Mouse (Mus musculus) forebrain, embryonic 15.5 days (tissue): ENCODE data around the gene Fadd. TPM values are rescaled to one million over a fixed set of nuclear protein-coding genes. Genes with fewer than 3 reads are reported as not detected.

Experiments
- ATAC-seq: fragments of 200-750 bp; cut with Nextera tagmentation; replicated peaks from 2 replicates; pipeline ENCODE4 v1.8.0; 2017; ENCODE audit warnings: mild to moderate bottlenecking, moderate TSS enrichment, moderate library complexity
- H3K27ac ChIP-seq: fragments of 300-500 bp; sonication (generic); replicated peaks from 2 replicates; pipeline ENCODE4 v1.5.1; 2015; ENCODE audit warnings: mild to moderate bottlenecking, inconsistent platforms
- H3K27me3 ChIP-seq: fragments of 300-500 bp; sonication (generic); 2 replicates; pipeline ENCODE4 v1.6.1; 2015; ENCODE audit warnings: inconsistent platforms
- H3K36me3 ChIP-seq: fragments of 300-500 bp; sonication (generic); 2 replicates; pipeline ENCODE4 v1.6.1; 2015; ENCODE audit warnings: mild to moderate bottlenecking, inconsistent platforms
- H3K4me1 ChIP-seq: fragments of 300-500 bp; sonication (generic); 2 replicates; pipeline ENCODE4 v1.6.1; 2015; ENCODE audit warnings: inconsistent platforms
- H3K4me2 ChIP-seq: fragments of 300-500 bp; sonication (generic); replicated peaks from 2 replicates; pipeline ENCODE4 v1.6.1; 2015; ENCODE audit warnings: mild to moderate bottlenecking, inconsistent platforms
- H3K4me3 ChIP-seq: fragments of 300-500 bp; sonication (generic); 2 replicates; pipeline ENCODE4 v1.5.1; 2015; ENCODE audit warnings: mild to moderate bottlenecking, inconsistent platforms
- H3K9ac ChIP-seq: fragments of 300-500 bp; sonication (generic); replicated peaks from 2 replicates; pipeline ENCODE4 v1.6.1; 2015; ENCODE audit warnings: mild to moderate bottlenecking, inconsistent platforms
- H3K9me3 ChIP-seq: fragments of 300-500 bp; sonication (generic); 2 replicates; pipeline ENCODE4 v1.6.1; 2016; ENCODE audit warnings: inconsistent platforms
- WGBS: fragments of 180-500 bp; shearing (Covaris S2); methylation state at CpG from one replicate; pipeline ENCODE4 v1.1.7; 2015; ENCODE audit warnings: mixed read lengths; 5-methylcytosine and 5-hydroxymethylcytosine counted together
- polyA plus RNA-seq: library from polyadenylated mRNA; unstranded; fragments of >200 nt; fragmentation: Nextera tagmentation; extraction: Ambion mirVana; gene quantifications from 2 replicates; pipeline ENCODE4 v1.2.1, GENCODE M21; 2015

Gene Fadd
- polyA plus RNA-seq, 1 experiment from 2014 or later: 5.4 TPM

DNA sequence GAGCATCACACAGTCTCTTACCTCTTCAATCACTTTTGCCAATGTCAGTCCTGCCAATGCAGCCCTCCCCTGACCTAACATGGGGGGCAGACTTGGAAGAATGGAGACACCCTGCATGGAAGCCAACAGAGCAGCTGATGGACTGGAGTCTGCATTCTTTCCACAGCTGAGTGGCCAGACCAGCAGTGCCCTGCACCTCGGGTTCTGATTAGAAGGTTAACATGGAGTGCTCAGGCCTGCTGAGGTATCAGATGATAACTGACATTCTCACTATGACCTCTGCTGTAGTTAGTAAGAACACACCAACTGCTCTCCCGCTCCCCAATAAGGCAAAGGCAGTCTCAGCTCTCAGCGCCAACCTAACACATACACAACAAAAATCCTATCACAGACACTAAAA, 37.0 kb downstream of the Fadd start:
- Histone ChIP-seq H3K4me3 (no peak overlapping the region), H3K9ac (no peak overlapping the region), H3K27me3 (no peaks in the 10 kb centered on the region), H3K9me3 (no peaks in the 10 kb centered on the region), H3K4me1 (peaks cover 19% of the 10 kb centered on the region), H3K27ac (no peak overlapping the region), H3K4me2 (no peak overlapping the region), H3K36me3 (peaks cover 16% of the 10 kb centered on the region)
- WGBS: 89% methylated on average over 3 of the region's 3 CpGs
- no peak for ATAC-seq

DNA sequence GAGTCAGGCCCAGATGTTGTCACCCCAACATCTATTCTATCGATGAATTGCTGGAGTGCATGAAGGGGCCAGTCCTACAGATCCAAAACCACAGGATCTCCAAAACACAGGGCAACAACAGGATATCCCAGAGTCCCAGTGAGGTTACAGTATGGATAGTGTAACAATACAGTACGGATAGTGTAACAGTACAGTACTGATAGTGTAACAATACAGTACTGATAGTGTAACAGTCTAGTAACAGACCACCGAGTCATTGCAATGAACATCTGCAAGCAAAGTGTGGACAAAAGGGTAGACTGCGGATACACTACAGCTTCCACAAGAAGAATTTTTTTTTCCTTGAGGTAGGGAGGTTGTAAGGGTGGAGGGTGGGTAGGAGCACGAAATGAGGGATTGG, 40.9 kb downstream of the Fadd start:
- no peak for ATAC-seq
- no peak overlapping the region for H3K4me3 ChIP-seq
- no peaks in the 10 kb centered on the region for H3K9me3 ChIP-seq
- no peak overlapping the region for H3K9ac ChIP-seq
- H3K4me1 ChIP-seq: peaks cover 30% of the 10 kb centered on the region
- H3K27ac ChIP-seq: no peak overlapping the region
- no peak overlapping the region for H3K4me2 ChIP-seq
- no peaks in the 10 kb centered on the region for H3K36me3 ChIP-seq
- WGBS: 96% methylated on average over 5 of the region's 5 CpGs
- no peaks in the 10 kb centered on the region for H3K27me3 ChIP-seq

DNA sequence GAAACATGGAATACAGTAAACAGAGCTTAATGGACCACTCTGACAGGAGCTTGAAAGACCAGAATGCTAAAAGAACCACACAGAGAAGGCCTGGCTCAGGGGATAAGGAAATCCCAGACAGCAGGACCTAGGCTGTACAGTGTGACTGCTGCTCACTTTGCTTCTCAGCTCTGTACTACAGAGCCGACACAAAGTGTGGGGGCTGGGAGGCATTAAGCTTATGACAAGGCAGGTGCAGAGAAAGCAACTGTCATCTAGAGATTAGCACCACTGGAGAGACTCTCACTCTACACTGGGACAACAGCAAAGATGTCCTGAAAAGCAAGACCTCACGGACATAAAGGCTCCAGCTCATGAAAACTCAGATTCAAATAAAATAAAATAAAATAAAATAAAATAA, 43.1 kb downstream of the Fadd start:
- Histone ChIP-seq H3K36me3 (no peaks in the 10 kb centered on the region), H3K4me2 (no peak overlapping the region), H3K9ac (no peak overlapping the region), H3K9me3 (no peaks in the 10 kb centered on the region), H3K4me3 (no peak overlapping the region), H3K27ac (no peak overlapping the region), H3K4me1 (peaks cover 23% of the 10 kb centered on the region), H3K27me3 (no peaks in the 10 kb centered on the region)
- WGBS: 58% methylated on average over 2 of the region's 2 CpGs
- ATAC-seq: no peak

DNA sequence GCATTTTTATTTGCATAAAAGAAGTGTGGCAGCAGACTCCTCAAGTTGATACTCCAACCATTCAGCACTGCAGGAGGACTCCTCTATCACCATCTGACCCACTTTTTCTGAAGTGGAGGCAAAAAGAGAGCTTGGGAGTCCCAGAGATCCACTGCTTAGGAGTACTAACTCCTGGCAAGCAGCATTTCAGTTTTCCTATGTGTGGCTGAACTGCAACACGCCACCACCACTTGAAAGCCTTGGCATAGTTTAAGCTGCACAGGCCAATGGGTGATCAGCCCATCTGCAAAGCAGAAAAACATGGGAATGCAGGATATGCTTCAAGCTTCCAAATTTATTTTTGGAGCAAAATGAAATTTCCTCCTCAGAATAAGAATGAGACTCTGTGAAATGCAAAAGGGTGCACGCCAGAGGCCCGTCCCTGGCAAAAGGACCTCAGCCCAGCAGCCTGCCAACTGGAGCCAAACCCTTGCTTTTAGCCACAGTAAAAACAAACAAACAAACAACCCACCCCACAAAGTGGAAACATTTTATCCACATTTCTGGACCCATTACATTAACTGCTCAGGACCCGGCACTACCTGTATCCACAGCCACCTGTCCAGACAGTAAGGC, 44.1 kb downstream of the Fadd start:
- Histone ChIP-seq H3K4me3 (no peak overlapping the region), H3K36me3 (no peaks in the 10 kb centered on the region), H3K27ac (no peak overlapping the region), H3K9me3 (no peaks in the 10 kb centered on the region), H3K27me3 (no peaks in the 10 kb centered on the region), H3K4me1 (peaks cover 15% of the 10 kb centered on the region), H3K9ac (no peak overlapping the region), H3K4me2 (no peak overlapping the region)
- WGBS: 75% methylated on average over 4 of the region's 4 CpGs
- ATAC-seq: no peak

DNA sequence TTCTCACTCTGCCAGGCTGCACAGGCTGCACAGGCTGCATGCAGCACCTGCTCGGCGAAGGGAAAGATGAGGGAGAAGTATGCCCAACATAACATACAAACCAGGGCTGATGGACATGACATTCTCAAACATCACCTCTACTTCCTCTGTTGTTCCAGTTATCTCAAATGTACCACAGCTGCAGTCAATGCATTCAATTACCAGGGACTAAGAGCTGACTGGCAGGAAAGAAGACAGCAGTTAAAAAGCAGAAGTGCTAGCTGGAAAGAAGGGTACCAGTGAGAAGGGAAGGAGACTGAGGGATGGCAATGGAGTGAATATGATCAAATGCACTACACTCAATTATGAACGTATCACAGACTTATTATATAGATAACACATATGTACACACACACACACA, 45.9 kb downstream of the Fadd start:
- no peak overlapping the region for H3K4me2 ChIP-seq
- H3K27ac ChIP-seq: no peak overlapping the region
- no peaks in the 10 kb centered on the region for H3K36me3 ChIP-seq
- WGBS: 91% methylated on average over 3 of the region's 3 CpGs
- H3K27me3 ChIP-seq: no peaks in the 10 kb centered on the region
- H3K4me3 ChIP-seq: no peak overlapping the region
- no peak overlapping the region for H3K9ac ChIP-seq
- ATAC-seq: no peak
- H3K9me3 ChIP-seq: no peaks in the 10 kb centered on the region
- H3K4me1 ChIP-seq: peaks cover 21% of the 10 kb centered on the region; the same call in 1 of the 2 replicates

DNA sequence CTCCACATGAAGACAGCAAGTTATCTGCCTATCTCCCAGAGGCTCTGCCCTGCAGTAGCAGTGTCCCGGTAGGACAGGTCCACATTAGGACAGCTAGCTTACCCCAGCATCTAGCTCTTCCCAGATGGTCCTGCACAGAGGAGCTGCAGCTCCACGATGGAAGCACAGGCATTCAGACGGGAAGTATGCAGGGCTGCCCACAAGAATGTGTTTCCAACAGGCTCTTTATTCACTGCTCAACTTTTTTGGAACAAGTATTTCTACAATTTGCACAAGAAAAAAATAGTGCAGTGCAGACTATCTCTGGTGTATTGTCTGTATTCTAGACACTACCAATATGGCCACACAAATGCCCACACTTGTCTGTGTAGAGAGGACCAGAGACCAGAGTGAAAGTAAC, 47.5 kb downstream of the Fadd start:
- H3K27ac ChIP-seq: no peak overlapping the region
- peaks cover 20% of the 10 kb centered on the region; the same call in 1 of the 2 replicates for H3K4me1 ChIP-seq
- 78% methylated on average over 3 of the region's 3 CpGs for WGBS
- no peak for ATAC-seq
- H3K9ac ChIP-seq: no peak overlapping the region
- H3K9me3 ChIP-seq: no peaks in the 10 kb centered on the region
- no peaks in the 10 kb centered on the region for H3K27me3 ChIP-seq
- no peak overlapping the region for H3K4me3 ChIP-seq
- no peak overlapping the region for H3K4me2 ChIP-seq
- H3K36me3 ChIP-seq: no peaks in the 10 kb centered on the region

DNA sequence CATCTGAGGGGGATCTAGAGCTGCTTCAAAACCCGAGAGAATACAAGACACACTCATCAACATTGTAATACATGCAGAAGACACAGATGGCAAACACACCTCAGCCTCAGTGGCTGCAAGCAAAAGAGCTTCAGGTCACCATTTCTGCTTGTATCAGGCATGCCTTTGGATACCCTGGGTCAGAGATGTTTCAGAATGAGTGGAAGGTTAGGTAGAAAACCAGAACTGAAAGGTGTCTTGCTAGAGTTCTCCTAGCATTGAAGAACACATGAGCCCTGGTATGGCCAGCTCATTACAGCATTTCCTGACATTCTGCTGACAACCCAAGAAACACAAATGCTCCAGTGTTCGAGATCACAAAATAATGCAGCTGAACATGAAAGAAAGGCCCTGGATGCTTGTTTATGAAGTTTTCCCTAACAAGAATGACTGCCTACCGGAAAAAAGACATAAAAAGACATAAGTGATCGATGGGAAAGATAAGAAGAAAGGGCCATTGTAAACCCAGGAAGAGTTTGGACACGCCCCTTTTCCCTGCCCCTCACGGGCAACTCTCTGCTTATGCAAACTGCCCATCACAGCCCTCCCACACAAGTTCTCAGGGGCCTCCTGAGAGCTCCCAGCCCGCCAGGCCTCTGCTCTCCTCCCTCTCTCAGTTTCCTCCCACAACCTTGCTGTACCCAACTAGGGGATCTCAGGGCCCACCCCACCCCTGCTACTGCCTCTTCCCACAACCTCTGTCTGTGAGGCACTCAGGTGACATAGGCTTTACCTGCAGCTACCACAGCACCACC, 50.5 kb downstream of the Fadd start:
- Histone ChIP-seq H3K27ac (no peak overlapping the region), H3K36me3 (no peaks in the 10 kb centered on the region), H3K4me1 (peaks cover 12% of the 10 kb centered on the region; the same call in 1 of the 2 replicates), H3K27me3 (no peaks in the 10 kb centered on the region), H3K9me3 (no peaks in the 10 kb centered on the region), H3K9ac (no peak overlapping the region), H3K4me3 (no peak overlapping the region), H3K4me2 (no peak overlapping the region)
- 39% methylated on average over 7 of the region's 7 CpGs for WGBS
- no peak for ATAC-seq

DNA sequence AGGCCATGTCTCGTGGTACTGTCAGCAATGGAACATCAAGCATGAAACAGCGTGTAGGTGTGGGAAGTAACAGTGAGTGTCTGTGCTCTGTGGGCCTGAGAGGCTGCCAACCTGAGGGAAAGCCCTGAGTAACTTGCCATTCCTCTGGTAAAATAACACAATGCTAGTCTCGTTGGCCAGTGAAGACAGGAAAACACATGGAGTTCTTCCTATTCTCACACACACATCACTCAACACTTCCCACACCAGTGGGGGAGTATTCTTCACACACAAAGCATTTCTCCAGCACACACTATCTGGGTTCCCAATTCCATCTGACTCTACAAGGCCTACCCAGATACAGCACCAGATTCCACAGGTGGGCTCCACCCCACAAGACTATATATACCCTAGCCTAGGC, 52.4 kb downstream of the Fadd start:
- H3K4me2 ChIP-seq: no peak overlapping the region
- no peak for ATAC-seq
- peaks cover 12% of the 10 kb centered on the region; the same call in 1 of the 2 replicates for H3K4me1 ChIP-seq
- H3K27me3 ChIP-seq: no peaks in the 10 kb centered on the region
- no peak overlapping the region for H3K4me3 ChIP-seq
- H3K9ac ChIP-seq: no peak overlapping the region
- WGBS: 88% methylated on average over 3 of the region's 3 CpGs
- no peaks in the 10 kb centered on the region for H3K9me3 ChIP-seq
- no peaks in the 10 kb centered on the region for H3K36me3 ChIP-seq
- no peak overlapping the region for H3K27ac ChIP-seq

DNA sequence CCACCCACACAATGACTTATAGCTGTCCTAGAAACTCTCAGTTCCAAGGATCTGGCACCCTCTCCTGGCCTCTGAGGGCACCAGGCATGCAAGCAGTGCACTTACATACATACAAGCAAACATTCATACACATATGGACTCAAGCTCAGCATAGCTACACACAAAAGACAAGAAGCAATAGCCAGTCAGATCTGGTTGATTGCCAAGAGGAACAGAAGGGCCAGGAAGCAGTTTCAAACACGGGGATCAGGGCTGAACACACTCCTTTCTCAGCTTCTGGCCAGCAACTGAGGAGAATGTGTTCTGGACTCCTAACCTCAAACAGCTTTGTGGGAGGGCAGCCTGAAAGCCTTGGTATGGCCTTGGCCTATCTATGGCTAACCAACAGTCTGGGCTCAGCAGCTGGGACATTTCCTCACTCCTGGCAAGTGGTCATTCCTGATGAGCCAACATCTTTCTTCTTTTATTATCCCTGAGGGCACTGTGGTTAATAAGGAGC, 54.5 kb downstream of the Fadd start:
- H3K9me3 ChIP-seq: no peaks in the 10 kb centered on the region
- H3K9ac ChIP-seq: no peak overlapping the region
- H3K4me3 ChIP-seq: no peak overlapping the region
- 36% methylated on average over 1 of the region's 1 CpGs for WGBS
- no peak for ATAC-seq
- no peak overlapping the region for H3K4me2 ChIP-seq
- H3K4me1 ChIP-seq: peaks cover 12% of the 10 kb centered on the region; the same call in 1 of the 2 replicates
- no peaks in the 10 kb centered on the region for H3K27me3 ChIP-seq
- no peak overlapping the region for H3K27ac ChIP-seq
- no peaks in the 10 kb centered on the region for H3K36me3 ChIP-seq

Other genes with a start within 250 kb of the Fadd start
- 165 and 171 TPM in 2 replicates for gene Cttn, start 111.5 kb downstream of the Fadd start, polyA plus RNA-seq
- gene Ppfia1, start 28.7 kb downstream of the Fadd start, polyA plus RNA-seq: 30.9 and 31.0 TPM in 2 replicates
- 7.5 and 7.8 TPM in 2 replicates for gene Ano1, start 169.5 kb upstream of the Fadd start, polyA plus RNA-seq